Mouse (Mus musculus): ENCODE results near the gene Prkcd.

DNA sequence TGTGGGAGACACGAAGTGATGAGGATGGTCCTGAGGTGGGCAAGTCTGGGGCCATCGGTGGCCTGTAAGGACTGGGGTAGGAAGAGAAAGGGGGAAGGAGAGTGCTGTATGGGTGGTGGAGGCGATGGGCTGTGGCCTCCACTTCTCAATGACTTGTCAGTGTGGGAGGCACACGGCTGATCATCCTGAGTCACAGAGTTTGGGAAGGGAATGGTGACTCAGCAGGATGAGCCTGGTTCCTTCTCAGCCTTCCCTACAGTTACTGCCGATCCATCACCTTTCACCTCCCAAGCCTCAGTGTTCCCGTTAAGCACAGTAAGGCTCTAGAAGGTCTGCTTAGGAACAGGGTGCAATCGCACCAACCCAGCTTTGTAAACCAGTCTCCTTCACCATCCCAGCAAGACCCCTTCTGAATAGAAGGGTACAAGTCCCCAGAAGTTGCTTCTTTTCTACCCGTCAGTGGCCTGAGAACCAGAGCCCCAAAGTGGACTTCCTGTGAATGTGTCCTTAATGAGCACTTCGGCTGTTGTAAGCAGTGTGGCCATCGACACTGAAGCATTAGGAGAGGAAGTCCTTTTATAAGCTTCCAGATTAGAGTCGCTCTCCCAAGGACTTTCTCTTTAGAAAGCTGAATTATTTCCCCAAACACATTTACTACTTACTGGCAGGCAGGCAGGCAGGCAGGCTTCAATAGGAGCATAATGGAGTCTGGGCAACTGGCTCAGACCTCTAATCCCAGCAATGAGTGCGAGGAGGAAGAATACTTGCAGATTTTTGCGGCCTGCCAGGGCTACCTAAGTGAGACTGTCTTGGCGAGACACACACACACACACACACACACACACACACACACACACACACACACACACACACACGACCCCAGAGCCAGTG, 45.3 kb upstream of the Prkcd start:
- TF ChIP-seq POLR2A (IDR thresholded peaks at IDR 0.05; ENCODE audit: borderline replicate concordance, insufficient read depth, low read length): no peak
- TF ChIP-seq CTCF (IDR thresholded peaks at IDR 0.05; ENCODE audit: borderline replicate concordance, insufficient read depth, low read depth, low read length): no peak
